ENCODE assay signal across 30 mouse cellular contexts in the genomic region with DNA sequence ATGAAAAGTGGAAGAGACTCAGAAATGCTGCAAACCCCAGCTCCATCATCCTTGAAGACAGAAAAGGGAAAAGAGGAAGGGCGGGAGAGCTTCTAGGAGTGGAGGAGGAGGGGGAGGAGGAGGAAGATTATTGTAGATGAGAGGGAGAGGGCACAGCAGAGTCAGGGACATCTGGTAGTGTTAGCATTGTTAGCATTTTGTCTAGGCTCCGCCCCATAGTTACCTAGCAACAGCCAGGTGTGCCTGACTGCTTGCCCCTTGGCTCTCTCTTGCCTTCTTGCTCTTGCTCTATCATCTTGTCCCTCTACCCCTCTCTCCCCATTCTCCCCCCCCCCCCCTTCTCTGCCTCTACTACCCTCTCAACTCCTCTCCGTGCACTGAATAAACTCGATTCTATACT.
DNase-seq lines count a peak whose midpoint lies in the region; ATAC-seq and TF ChIP-seq lines count a peak whose summit lies in the region.
"Had no signal": no experiment of that assay in that cellular context is flagged by ENCODE, and none has a peak within 500 bp of the region (broad histone marks: within the 10 kb centered on the region; RNA-seq: fewer than 3 reads in every experiment).

No protein-coding gene starts in this region.

- H3K27me3 ChIP-seq in lung, embryonic 14.5 days (ENCODE audit: insufficient read depth, low read length): no peaks in the 10 kb centered on the region
- H3K27me3 ChIP-seq in spleen, adult 2 months (ENCODE audit: control insufficient read depth, insufficient read depth, low read length): no peaks in the 10 kb centered on the region
- H3K27me3 ChIP-seq in hindbrain, embryonic 13.5 days: no peaks in the 10 kb centered on the region
- H3K27me3 ChIP-seq: CH12.LX; embryonic facial prominence, embryonic 12.5 days; heart, embryonic 15.5 days; kidney, embryonic 15.5 days; liver, embryonic 12.5 days; neural tube, embryonic 15.5 days had no signal

- ATAC-seq in lung, embryonic 14.5 days (ENCODE audit: insufficient read depth): peak; percentile 31; the same call in 1 of the 2 replicates
- no peak for ATAC-seq in hindbrain, embryonic 13.5 days (ENCODE audit: low FRiP score)
- ATAC-seq: forebrain, embryonic 14.5 days; hindbrain, postnatal 0 days; liver, embryonic 12.5 days; liver, postnatal 0 days had no signal

- no peak for DNase-seq in lung, embryonic 14.5 days
- no peak for DNase-seq in lung, postnatal 36 days
- no peak for DNase-seq in spleen, adult 2 months (ENCODE audit: low read depth in 1 of 2, low spot score in 2 of 2)
- no peak for DNase-seq in spleen, adult 12 weeks (ENCODE audit: low spot score)
- peak; percentile 56 for DNase-seq in ES-CJ7 (ENCODE audit: low read depth, low spot score)
- peak; percentile 59 for DNase-seq in naive thymus-derived CD4-positive, alpha-beta T cell, adult 2 months (ENCODE audit: low read depth)
- DNase-seq in urinary bladder, postnatal 10 days (ENCODE audit: low spot score): no peak
- DNase-seq: adrenal gland, postnatal 14 days; cerebellum, adult 11-12 months; cerebellum, adult 9-11 months; embryo, embryonic 11 days; gastrocnemius, postnatal 14 days; kidney, adult 11 months; left cerebral cortex, postnatal 4 days; liver, postnatal 0 days; midbrain, embryonic 14.5 days; retina, postnatal 1 day; thymus, postnatal 25 days had no signal

- no peak overlapping the region for H3K9ac ChIP-seq in lung, embryonic 14.5 days
- no peak overlapping the region for H3K9ac ChIP-seq in hindbrain, embryonic 13.5 days
- H3K9ac ChIP-seq: embryonic facial prominence, embryonic 12.5 days; heart, embryonic 15.5 days; kidney, embryonic 15.5 days; liver, embryonic 12.5 days; liver, postnatal 0 days; neural tube, embryonic 15.5 days had no signal

- no peaks in the 10 kb centered on the region for H3K4me1 ChIP-seq in lung, embryonic 14.5 days (ENCODE audit: insufficient read depth)
- peaks cover 42% of the 10 kb centered on the region for H3K4me1 ChIP-seq in spleen, adult 2 months (ENCODE audit: control insufficient read depth, insufficient read depth, insufficient read length)
- no peaks in the 10 kb centered on the region for H3K4me1 ChIP-seq in hindbrain, embryonic 13.5 days (replicated peaks)
- H3K4me1 ChIP-seq: embryonic facial prominence, embryonic 12.5 days; heart, embryonic 10.5 days; liver, embryonic 12.5 days; neural tube, embryonic 15.5 days had no signal

- H3K36me3 ChIP-seq in lung, embryonic 14.5 days (ENCODE audit: insufficient read depth): no peaks in the 10 kb centered on the region
- H3K36me3 ChIP-seq in spleen, adult 2 months (ENCODE audit: control insufficient read depth, insufficient read depth, low read length): no peaks in the 10 kb centered on the region
- H3K36me3 ChIP-seq in hindbrain, embryonic 13.5 days: no peaks in the 10 kb centered on the region
- H3K36me3 ChIP-seq: embryonic facial prominence, embryonic 12.5 days; G1E; heart, embryonic 10.5 days; heart, embryonic 15.5 days; kidney, embryonic 15.5 days; liver, embryonic 12.5 days; neural tube, embryonic 15.5 days had no signal

- peak overlapping the region; percentile 77 for H3K27ac ChIP-seq in lung, embryonic 14.5 days (ENCODE audit: low read depth)
- peak overlapping the region; percentile 100 for H3K27ac ChIP-seq in spleen, adult 2 months (ENCODE audit: insufficient read depth, low read length)
- no peak overlapping the region for H3K27ac ChIP-seq in hindbrain, embryonic 13.5 days
- H3K27ac ChIP-seq: embryonic facial prominence, embryonic 12.5 days; heart, embryonic 10.5 days; heart, embryonic 15.5 days; hindbrain, postnatal 0 days; kidney, embryonic 15.5 days; layer of hippocampus, adult 2 months; liver, embryonic 12.5 days; neural tube, embryonic 15.5 days had no signal

- H3K4me2 ChIP-seq in lung, embryonic 14.5 days: peak overlapping the region; percentile 29; the same call in 1 of the 2 replicates
- no peak overlapping the region for H3K4me2 ChIP-seq in hindbrain, embryonic 13.5 days
- H3K4me2 ChIP-seq: embryonic facial prominence, embryonic 12.5 days; heart, embryonic 15.5 days; kidney, embryonic 15.5 days; liver, embryonic 12.5 days; neural tube, embryonic 15.5 days had no signal

- H3K4me3 ChIP-seq in lung, embryonic 14.5 days (ENCODE audit: low read depth, low read length): no peak overlapping the region
- no peak overlapping the region for H3K4me3 ChIP-seq in spleen, adult 2 months (ENCODE audit: extremely low read depth, insufficient read depth, insufficient read length)
- no peak overlapping the region for H3K4me3 ChIP-seq in hindbrain, embryonic 13.5 days
- H3K4me3 ChIP-seq: embryonic facial prominence, embryonic 12.5 days; heart, embryonic 10.5 days; heart, embryonic 15.5 days; kidney, embryonic 15.5 days; layer of hippocampus, adult 2 months; liver, embryonic 12.5 days; neural tube, embryonic 15.5 days had no signal

- no peak for TF ChIP-seq CTCF in lung, embryonic 14.5 days (IDR thresholded peaks at IDR 0.05; ENCODE audit: low read depth)
- TF ChIP-seq CTCF in spleen, adult 2 months (IDR thresholded peaks at IDR 0.05; ENCODE audit: extremely low read depth, insufficient read depth, insufficient read length, insufficient replicate concordance): no peak

- no peak for TF ChIP-seq POLR2A in spleen, adult 2 months (IDR thresholded peaks at IDR 0.05; ENCODE audit: low read depth, low read length)

- 51% methylated on average over 4 of the region's 4 CpGs for WGBS in lung, embryonic 14.5 days
- WGBS in spleen, adult 2 months: 94% methylated on average over 4 of the region's 4 CpGs
- 88% methylated on average over 4 of the region's 4 CpGs for WGBS in hindbrain, embryonic 13.5 days

- no peaks in the 10 kb centered on the region for H3K9me3 ChIP-seq in lung, embryonic 14.5 days (ENCODE audit: low read depth, low read length)
- H3K9me3 ChIP-seq in hindbrain, embryonic 13.5 days: no peaks in the 10 kb centered on the region
- H3K9me3 ChIP-seq: embryonic facial prominence, embryonic 12.5 days; heart, embryonic 10.5 days; heart, embryonic 15.5 days; kidney, embryonic 15.5 days; liver, embryonic 12.5 days; neural tube, embryonic 15.5 days had no signal

Comparison
In these comparisons a context has a peak if more than half of its experiments do, and no peak if none do; other contexts are left out.
1. DNase-seq: peak in ES-CJ7 (single experiment) and naive thymus-derived CD4-positive, alpha-beta T cell, adult 2 months (single experiment); none in lung, embryonic 14.5 days (single experiment), lung, postnatal 36 days (single experiment), spleen, adult 2 months (0 of 2), spleen, adult 12 weeks (single experiment) and urinary bladder, postnatal 10 days (single experiment).